Mouse (Mus musculus) spleen, adult 12 weeks (tissue): Measurements from ENCODE around the gene Gm47791.

ENCODE experiments used
- DNase-seq: peaks from one replicate; pipeline ENCODE4 v3.0.0; 2022; ENCODE audit warnings: low spot score

The Gm47791 gene

GRCm38 (mm10) chr1:82724339-82725025 lies 46.6 kb downstream of the Gm47791 start, which contains the start of gene Mff:
Gene Mff, plus strand, starts transcription at chr1:82724890.
- peak; percentile 90 for DNase-seq
